Mouse (Mus musculus): ENCODE results near the gene Cbarp.
A peak's percentile ranks its signal among the peaks of the same experiment; 100 is the strongest.

Cbarp gene

DNA sequence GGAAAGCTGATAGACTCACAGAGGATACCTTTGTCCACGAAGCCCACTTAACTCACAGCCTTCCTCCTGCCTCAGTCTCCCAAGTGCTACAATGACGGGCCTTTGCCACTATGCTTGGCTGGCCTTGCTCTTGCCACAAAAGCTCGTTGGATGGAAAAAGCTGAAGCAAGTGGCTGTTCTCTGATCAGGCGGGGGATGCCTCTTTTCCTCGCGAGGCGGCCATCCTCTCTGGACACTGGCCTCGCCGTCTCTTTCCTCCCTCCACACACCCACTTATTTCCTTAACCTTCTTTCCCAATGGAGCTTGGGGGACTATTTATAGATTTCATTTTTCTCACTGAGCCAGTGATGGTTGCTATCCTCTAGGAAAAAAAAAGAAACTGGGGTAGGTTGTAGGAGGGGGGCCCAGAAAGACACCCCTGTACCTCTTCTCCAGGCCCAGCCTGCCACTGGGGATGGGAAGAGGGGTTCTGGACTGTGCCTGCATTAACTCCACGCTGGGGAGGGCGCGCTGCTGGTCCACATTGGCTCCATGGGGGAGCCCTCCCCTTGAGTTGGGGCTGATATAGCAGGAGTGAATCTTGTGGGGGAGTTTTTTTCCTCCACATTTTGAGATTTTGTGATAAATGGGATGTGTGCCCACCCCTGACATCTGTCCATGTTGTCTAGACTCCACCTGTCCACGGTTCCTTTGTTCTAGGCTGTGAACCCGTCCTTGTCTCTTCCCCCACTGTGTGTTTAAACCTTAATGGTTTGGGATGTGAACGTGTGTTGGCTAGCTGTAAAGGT, 16.7 kb upstream of the Cbarp start:
- DNase-seq (ENCODE audit: low spot score): no peak

GRCm38 (mm10) chr10:80156752-80157053, 16.1 kb upstream of the Cbarp start:
- DNase-seq (ENCODE audit: low spot score): no peak

DNA sequence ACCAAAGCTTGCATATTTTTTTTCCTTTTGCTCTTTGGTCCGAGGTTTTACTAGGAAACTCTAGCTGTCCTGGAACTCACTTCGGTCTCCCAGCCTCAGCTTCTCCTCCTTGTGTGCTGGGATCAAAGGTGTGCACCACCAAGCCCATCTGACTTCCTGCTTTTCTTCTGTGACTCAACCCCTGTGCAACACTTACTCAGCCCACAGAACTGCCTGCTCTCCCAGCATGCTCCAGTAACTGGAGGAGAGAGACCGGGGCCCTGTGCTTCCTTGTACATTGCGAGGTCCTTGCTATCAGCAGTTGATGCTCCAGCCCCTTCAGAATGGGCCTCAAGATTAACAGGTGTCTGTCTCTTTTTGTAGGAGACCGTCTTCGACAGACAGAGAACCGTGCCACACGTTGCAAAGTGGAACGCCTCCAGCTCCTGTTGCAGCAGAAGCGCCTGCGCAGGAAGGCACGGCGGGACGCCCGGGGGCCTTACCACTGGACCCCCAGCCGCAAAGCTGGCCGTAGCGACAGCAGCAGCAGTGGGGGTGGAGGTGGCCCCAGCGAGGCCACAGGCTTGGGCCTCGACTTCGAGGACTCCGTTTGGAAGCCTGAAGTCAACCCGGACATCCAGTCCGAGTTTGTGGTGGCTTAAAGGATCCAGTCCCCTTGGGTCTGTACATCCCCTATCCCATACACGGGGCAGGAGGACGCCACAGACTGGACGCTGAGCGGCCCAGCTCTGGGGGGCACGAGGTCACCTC, 15.5 kb upstream of the Cbarp start:
- DNase-seq (ENCODE audit: low spot score): no peak

GRCm38 (mm10) chr10:80155277-80155676, 14.6 kb upstream of the Cbarp start:
- no peak for DNase-seq (ENCODE audit: low spot score)

- DNase-seq (ENCODE audit: low spot score): no peak
Observed at GRCm38 (mm10) chr10:80154384-80154783, 13.7 kb upstream of the Cbarp start.

DNA sequence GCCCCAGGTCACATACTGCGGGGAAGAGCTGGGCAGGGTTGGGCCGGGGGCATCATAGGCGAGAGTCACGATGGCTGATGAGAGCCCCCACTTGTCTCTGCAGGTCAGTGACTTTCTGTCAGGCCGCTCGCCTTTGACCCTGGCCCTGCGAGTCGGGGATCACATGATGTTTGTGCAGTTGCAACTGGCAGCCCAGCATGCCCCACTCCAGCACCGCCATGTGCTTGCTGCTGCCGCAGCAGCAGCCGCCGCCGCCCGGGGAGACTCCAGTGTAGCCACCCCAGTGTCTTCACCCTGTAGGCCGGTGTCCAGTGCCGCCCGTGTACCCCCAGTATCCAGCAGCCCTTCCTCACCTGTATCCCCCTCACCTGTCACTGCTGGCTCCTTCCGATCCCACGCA, 13.1 kb upstream of the Cbarp start:
- no peak for DNase-seq (ENCODE audit: low spot score)

- DNase-seq (ENCODE audit: low spot score): peak; percentile 72
Observed at GRCm38 (mm10) chr10:80152873-80153260, 12.2 kb upstream of the Cbarp start.

DNA sequence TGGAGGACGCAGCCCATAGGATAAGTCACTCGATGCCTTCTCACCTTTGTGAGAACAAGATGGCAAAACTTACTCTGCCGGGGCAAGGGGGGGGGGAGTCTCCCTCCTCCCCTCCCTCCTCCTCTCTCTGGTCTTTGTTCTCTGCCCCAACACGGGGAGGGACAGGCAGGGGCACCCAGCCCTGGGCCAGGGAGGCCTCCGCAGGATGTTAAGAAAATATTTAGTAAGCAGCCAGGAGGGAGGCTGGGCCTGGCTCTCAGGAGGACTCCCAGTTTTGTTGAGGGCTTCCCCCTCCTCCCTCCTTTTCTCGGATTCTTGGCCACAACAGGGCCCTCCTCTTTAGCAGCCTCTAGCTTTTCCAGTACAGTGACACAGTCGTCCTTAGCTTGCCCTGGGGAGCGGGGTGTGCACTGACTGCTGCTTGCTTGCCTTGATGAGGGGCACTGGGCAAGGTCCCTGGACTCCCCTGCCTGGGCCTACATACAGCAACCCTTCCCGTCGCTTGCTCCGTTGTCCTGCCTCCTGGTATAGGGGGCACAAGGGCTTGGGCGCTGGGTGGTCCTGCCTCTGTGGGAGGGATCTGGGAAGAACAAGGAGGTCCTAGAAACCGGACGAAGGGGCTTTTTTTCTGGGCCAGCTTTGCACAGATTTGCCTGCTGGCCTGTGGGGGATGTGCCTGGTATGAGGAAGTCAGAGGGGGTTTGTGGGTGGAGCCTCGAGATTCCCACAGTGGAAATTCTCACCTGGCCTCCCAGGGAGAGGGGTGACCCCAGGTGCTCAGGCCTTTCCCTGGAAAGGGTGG, 11.6 kb upstream of the Cbarp start:
- no peak for DNase-seq (ENCODE audit: low spot score)

- DNase-seq (ENCODE audit: low spot score): peak; percentile 71
Observed at GRCm38 (mm10) chr10:80151211-80152034, 10.8 kb upstream of the Cbarp start.

- peak; percentile 82 for DNase-seq (ENCODE audit: low spot score)
Observed at GRCm38 (mm10) chr10:80150226-80151210, 9.9 kb upstream of the Cbarp start.

GRCm38 (mm10) chr10:80149291-80150225, 8.9 kb upstream of the Cbarp start:
- peak; percentile 99 for DNase-seq (ENCODE audit: low spot score)

DNA sequence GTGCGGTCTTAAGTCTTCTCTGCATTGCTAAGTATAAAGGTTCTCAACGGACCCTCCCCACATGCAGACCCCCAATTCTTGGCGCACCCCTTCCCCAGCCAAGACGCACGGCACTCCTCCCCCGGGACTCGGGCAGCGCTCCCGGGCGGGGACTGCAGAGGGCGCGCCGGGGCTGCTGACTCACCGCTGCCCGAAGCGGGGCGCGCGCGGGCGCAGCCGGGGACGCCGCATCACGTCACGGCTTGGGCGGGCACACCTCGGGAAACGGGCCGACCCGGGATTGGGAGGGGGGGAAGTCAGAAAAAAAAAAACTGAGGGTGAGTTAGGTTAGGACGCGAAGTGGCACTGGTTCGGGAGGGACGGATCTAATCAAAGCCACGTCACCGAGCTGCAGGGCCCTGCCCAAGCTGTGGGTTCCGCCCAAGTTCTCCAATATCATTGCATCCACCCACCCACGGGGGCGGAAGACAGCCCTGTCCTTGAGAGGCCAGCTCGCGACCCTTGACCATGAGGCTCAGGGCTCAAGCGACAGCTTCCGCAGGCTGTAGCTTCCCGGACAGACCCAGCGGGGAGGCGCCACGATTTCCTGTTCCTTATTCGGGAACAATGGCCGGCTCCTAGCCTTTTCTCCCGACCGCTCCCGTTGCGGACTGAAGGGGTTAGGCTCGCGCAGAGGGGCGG, 8.1 kb upstream of the Cbarp start:
- DNase-seq (ENCODE audit: low spot score): peak; percentile 94

DNA sequence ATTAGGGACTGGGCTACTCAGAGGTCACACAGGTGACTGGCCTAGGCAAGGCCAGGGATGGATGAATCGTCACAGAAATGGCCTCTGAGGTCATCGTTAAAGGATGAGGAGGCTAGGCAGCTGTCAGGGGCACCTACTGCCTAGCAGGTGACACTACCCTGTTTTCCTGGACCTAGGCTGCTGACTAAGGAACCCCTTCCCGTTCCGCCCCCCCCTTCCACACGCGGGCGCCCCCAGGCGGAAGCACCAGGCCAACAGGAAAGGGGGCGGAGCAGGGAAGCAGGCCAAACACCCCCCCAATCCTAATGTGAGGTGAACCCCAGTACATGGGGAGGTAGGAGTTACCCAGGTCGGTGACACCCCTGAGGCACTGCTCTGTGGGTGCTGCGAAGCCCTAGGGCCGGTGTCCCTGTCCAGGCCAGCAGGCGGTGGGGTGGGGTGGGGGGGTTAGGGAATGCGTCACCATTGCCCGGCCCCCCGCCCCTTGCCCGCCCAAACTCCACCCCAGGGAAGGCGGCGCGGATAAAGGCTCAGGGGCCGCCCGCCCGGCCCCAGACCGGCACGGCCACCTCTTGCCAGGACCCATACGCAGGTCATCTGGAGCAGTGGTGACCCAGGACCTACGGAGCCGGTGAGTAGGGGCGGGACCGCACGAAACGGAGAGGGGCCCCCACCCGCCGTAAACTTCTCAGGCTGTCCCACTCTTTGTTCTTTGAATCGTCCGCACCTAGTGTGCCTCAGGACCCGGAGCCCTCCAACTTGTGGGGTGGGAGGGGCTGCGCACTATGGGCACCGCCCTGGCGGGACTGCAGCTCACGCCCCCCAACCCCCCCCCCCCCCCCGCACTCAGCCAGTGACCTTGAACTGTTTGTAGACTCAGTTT, 7.3 kb upstream of the Cbarp start, which contains the start of gene Midn:
Midn (plus strand) TSS at position 554 of the 883 bp plus-strand sequence.
- DNase-seq (ENCODE audit: low spot score): peak; percentile 94

- no peak for DNase-seq (ENCODE audit: low spot score)
Observed at GRCm38 (mm10) chr10:80147146-80147718, 6.6 kb upstream of the Cbarp start.

- no peak for DNase-seq (ENCODE audit: low spot score)
Observed at GRCm38 (mm10) chr10:80146568-80147011, 6.0 kb upstream of the Cbarp start.

DNA sequence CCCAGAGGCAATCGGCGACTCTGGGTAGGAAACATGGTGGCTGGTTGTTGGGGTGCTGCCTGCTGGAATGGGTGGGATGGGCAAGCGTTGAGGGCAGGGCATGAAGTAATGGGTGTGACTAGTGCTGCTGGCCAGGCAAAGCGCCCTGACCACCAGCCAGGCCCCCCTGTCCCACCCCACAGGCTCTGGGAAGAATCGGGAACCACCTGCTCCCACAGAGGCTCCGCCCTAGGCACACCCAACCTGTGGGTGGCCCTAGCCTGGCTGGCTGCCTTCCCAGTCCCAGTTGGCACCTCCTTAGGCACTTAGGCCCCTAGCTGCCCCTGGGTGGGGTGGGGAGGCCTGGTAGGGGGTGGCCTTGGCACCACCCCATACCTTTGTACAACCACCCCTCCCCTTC, 5.3 kb upstream of the Cbarp start:
- DNase-seq (ENCODE audit: low spot score): no peak
